Mouse (Mus musculus): ENCODE data around the gene Zfp605. TPM values are rescaled to one million over a fixed set of nuclear protein-coding genes. Genes with fewer than 3 reads are reported as not detected.
"Not testable (repeated sequence)": the region's sequence is repeated elsewhere in the genome, so short reads cannot be mapped to it uniquely, and the experiment has no call there.

Zfp605 gene
- not detected in 2 replicates for polyA plus RNA-seq (2012; ENCODE audit: insufficient read depth, insufficient read length, low replicate concordance, missing spikeins)

DNA sequence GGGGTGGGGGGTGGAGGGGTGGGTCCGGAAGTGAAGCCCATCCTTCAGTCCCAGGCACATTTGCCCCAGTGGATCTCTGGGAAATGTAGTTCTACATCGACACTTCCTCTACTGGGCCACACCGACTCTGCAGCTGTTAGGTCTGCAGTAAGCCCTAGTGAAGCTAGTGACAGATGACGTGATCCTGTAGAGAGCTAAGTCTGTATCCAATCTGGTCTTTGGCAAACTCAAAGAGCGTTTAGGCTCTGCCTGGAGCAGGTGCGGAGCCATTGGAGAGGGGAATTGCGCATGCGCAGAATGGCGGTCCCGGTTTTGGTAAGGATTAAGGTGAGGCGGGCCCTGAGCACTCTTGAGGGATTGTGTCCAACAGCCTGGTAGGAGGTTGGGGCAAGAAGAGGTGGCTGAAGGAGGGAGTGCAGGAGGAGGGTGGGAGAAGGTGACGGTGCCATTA is at the start of gene Zfp605:
TSS of gene Zfp605 (plus strand) at position 102 of the 451 bp plus-strand sequence.
- TF ChIP-seq CTCF (IDR thresholded peaks at IDR 0.05; ENCODE audit: insufficient read depth, low read depth, low read length) (no peak), POLR2A (IDR thresholded peaks at IDR 0.05; ENCODE audit: insufficient read depth, low read depth, low read length) (0 out of 2 replicates have a peak, but pooled peaks have one; percentile 29)
- H3K4me1 ChIP-seq (ENCODE audit: control insufficient read depth, insufficient read depth, low read length) = peaks cover 13% of the 10 kb centered on the region
- under 1% methylated on average over 12 of the region's 12 CpGs for WGBS

DNA sequence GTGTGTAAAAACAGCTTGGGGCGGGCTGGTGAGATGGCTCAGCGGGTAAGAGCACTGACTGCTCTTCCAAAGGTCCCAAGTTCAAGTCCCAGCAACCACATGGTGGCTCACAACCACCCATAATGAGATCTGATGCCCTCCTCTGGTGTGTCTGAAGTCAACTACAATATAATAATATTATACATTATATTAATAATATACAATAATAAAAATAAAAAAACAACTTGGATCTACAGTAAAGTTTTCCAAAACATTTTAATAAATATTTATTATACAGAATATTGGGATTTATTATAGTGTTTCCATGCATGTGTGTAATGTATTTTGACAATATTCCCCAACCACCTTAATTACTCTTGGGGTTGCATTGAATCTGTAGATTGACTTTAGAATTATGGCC is 37.5 kb upstream of the Zfp605 start, which contains the start of gene Gm17655:
TSS of gene Gm17655 (minus strand) at position 101 of the 400 bp plus-strand sequence.
- not testable (repeated sequence) for H3K27ac ChIP-seq (ENCODE audit: insufficient read depth, low read depth, low read length); H3K4me3 ChIP-seq (ENCODE audit: insufficient read depth, low read depth, low read length); H3K4me1 ChIP-seq (ENCODE audit: control insufficient read depth, insufficient read depth, low read length)
- 69% methylated on average over 2 of the region's 2 CpGs for WGBS

More for the DNA sequence above, at the start of gene Zfp605:
- peak within 1 kb of the TSS; percentile 56 for H3K4me3 ChIP-seq (ENCODE audit: insufficient read depth, low read depth, low read length)
- H3K27ac ChIP-seq (ENCODE audit: insufficient read depth, low read depth, low read length) = peak within 1 kb of the TSS; percentile 74

DNA sequence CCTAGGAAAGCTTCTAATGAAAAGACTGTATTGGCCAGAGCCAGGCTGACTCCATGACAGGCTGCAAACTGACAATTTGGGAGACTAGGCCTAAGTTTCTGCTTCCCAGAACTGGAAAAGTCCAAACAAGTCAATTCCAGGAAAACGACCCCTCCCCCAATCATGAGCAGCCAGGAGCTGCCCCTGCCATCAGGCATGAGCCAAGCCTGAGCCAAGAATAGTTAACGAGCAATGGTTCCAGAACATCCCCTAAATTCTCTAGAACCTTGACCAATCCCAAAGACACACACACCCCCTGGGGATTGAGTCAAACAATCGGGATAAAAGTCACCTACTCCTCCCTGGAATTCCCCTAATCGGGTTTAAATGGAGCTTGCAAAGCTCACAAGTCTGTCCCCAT is 26.9 kb upstream of the Zfp605 start:
- Histone ChIP-seq H3K4me1 (ENCODE audit: control insufficient read depth, insufficient read depth, low read length) (no peaks in the 10 kb centered on the region), H3K4me3 (ENCODE audit: insufficient read depth, low read depth, low read length) (no peak overlapping the region), H3K27ac (ENCODE audit: insufficient read depth, low read depth, low read length) (no peak overlapping the region)
- TF ChIP-seq CTCF (IDR thresholded peaks at IDR 0.05; ENCODE audit: insufficient read depth, low read depth, low read length) (no peak), POLR2A (IDR thresholded peaks at IDR 0.05; ENCODE audit: insufficient read depth, low read depth, low read length) (no peak)
- 88% methylated on average over 4 of the region's 4 CpGs for WGBS

DNA sequence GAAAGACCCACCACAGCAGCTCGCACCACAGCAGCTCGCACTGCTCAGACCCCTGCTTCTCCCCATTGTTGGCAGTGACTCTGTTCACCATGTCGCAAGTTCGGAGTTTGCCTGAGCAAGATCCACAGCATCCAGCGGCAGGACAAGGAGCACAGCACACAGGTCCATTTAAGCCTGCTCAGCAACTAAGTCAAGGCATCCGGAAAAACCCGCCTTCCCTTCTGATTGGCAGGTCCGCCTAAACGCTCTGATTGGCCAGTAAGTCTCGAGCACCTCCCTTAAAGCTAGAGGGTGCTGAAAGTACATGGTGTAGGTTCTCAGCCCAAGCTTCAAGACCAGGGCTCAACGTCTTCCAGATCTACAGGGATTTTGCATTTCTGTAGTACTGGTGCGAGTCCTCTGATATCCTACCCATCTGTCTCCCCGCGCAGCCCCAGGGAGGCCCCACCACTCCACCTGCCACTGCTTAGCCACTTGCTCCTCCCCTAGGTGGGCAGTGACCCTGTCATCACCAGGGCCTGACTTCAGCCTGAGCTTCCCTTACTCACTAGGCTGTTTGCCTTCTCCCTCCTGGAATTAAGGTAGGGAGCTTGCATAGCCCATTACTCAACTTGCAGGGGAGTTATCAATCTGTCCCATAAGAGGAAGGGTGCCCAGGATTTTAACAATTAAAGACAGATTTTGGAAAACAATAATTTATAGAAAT is 23.6 kb upstream of the Zfp605 start:
- H3K4me1 ChIP-seq (ENCODE audit: control insufficient read depth, insufficient read depth, low read length) = no peaks in the 10 kb centered on the region
- TF ChIP-seq CTCF (IDR thresholded peaks at IDR 0.05; ENCODE audit: insufficient read depth, low read depth, low read length) = no peak
- TF ChIP-seq POLR2A (IDR thresholded peaks at IDR 0.05; ENCODE audit: insufficient read depth, low read depth, low read length) = no peak
- 48% methylated on average over 14 of the region's 14 CpGs for WGBS
- H3K4me3 ChIP-seq (ENCODE audit: insufficient read depth, low read depth, low read length) = no peak overlapping the region
- no peak overlapping the region for H3K27ac ChIP-seq (ENCODE audit: insufficient read depth, low read depth, low read length)

DNA sequence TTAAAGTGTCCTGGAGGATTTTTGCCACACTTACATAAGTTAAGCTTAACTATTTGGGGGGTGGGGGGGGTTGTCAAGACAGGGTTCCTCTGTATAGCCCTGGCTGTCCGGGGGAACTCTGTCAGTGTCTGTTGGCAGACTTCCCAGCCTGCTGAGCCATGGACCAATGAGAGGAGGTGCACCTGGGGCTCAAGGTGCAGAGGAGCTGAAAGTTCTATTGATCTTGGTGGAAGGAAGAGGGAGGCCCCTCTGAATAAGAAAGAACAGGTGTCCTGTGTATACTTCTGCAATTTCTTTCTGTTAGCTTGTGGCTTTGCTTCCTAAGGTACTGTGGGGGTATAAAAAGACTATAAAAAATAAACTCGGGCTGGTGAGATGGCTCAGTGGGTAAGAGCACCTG is 18.3 kb upstream of the Zfp605 start:
- TF ChIP-seq POLR2A (IDR thresholded peaks at IDR 0.05; ENCODE audit: insufficient read depth, low read depth, low read length) = no peak
- no peak for TF ChIP-seq CTCF (IDR thresholded peaks at IDR 0.05; ENCODE audit: insufficient read depth, low read depth, low read length)
- no peaks in the 10 kb centered on the region for H3K4me1 ChIP-seq (ENCODE audit: control insufficient read depth, insufficient read depth, low read length)
- no peak overlapping the region for H3K4me3 ChIP-seq (ENCODE audit: insufficient read depth, low read depth, low read length)
- WGBS = 63% methylated on average over 2 of the region's 2 CpGs
- H3K27ac ChIP-seq (ENCODE audit: insufficient read depth, low read depth, low read length) = no peak overlapping the region

DNA sequence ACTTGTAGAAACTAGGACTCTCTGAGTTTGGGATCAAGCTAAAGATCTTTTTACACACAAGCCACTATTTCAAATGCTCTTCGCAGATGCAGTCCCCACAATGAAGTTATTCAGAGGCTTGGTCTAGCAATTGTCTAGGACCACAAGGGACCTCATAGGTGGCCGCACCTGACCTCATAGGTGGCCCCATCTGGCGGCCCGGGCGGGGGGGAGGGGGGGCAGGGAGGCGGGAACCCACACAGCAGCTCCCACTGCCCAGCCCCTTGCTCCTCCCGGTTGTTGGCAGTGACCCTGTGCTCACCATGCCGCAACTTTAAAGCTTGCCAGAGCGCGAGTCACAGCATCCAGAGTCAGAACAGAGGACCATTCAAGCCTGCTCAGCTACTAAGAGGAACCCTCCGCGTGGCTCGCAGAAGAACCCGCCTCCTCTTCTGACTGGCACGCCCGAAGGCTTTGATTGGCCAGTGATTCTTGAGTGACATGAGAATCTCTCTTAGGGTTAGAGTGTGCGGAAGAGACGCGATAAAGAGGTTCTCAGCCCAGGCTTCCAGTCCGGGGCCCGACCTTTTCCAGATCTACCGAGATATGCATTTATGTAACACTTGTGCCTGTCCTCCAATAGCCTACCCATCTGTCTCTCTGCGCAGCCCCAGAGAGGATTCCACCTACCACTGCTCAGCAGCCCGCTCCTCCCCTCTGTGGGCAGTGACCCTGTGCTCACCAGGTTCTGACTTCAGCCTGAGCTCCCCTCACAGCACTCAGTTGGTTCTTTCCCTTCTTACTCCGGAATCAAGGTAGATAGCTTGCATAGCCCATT is 15.7 kb upstream of the Zfp605 start, which contains the start of gene Gm35315:
TSS of gene Gm35315 (minus strand) at position 391 of the 817 bp plus-strand sequence.
- H3K27ac ChIP-seq (ENCODE audit: insufficient read depth, low read depth, low read length) = peak within 1 kb of the TSS; percentile 49; the same call in 1 of the 2 replicates
- under 1% methylated on average over 25 of the region's 25 CpGs for WGBS
- H3K4me3 ChIP-seq (ENCODE audit: insufficient read depth, low read depth, low read length) = peak within 1 kb of the TSS; percentile 53
- TF ChIP-seq CTCF (IDR thresholded peaks at IDR 0.05; ENCODE audit: insufficient read depth, low read depth, low read length) (no peak), POLR2A (IDR thresholded peaks at IDR 0.05; ENCODE audit: insufficient read depth, low read depth, low read length) (peak; percentile 50; the same call in 1 of the 2 replicates)
- H3K4me1 ChIP-seq (ENCODE audit: control insufficient read depth, insufficient read depth, low read length) = 0 out of 2 replicates have a peak, but pooled peaks cover 3% of the 10 kb centered on the region

DNA sequence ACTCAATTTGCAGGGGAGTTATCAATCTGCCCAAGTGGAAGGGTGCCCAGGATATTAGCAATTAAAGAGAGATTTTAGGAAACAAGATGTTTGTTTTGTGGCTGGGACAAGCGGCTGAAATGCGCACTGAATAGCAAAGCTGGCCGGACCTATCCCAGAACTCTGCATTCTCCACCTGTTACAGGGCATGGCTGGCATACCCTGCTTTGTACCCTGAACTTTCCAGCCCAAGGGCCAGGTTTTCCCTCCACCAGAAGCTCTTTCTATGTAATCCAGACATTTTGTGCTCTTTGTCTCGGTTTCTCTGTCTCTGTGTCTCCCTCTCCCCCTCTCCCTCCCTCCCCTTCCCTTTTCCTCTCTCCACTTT is 15.1 kb upstream of the Zfp605 start:
- Histone ChIP-seq H3K4me3 (ENCODE audit: insufficient read depth, low read depth, low read length) (peak overlapping the region; percentile 53), H3K27ac (ENCODE audit: insufficient read depth, low read depth, low read length) (peak overlapping the region; percentile 49; the same call in 1 of the 2 replicates), H3K4me1 (ENCODE audit: control insufficient read depth, insufficient read depth, low read length) (peaks cover 7% of the 10 kb centered on the region)
- 2% methylated on average over 4 of the region's 4 CpGs for WGBS
- TF ChIP-seq CTCF (IDR thresholded peaks at IDR 0.05; ENCODE audit: insufficient read depth, low read depth, low read length) = no peak
- no peak for TF ChIP-seq POLR2A (IDR thresholded peaks at IDR 0.05; ENCODE audit: insufficient read depth, low read depth, low read length)

DNA sequence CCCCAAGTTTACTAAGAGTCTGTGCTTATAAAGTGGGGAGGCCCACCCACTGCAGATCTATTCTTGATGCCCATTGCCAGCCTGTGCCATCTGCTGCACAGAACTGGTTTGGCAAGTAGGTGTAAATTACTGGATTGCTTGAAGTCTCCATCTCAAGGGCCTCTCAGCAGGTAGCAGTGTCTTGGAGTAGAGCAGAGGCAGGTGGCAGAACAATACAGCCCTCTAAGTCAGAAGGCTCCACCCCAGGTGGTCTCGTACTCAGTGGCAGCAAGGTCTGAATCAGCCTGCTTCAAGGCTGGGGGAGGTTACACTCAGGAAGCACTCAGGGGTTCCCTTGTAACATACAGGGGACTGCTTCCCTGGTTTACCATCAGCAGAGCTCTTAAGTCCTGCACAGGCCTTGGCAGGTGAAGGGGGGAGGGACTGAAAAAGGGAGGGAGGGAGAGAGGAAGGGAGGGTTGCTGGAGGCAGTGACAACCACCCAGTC is 10.9 kb upstream of the Zfp605 start:
- Histone ChIP-seq H3K4me3 (ENCODE audit: insufficient read depth, low read depth, low read length) (no peak overlapping the region), H3K4me1 (ENCODE audit: control insufficient read depth, insufficient read depth, low read length) (peaks cover 32% of the 10 kb centered on the region), H3K27ac (ENCODE audit: insufficient read depth, low read depth, low read length) (no peak overlapping the region)
- 52% methylated on average over 1 of the region's 1 CpGs for WGBS
- TF ChIP-seq POLR2A (IDR thresholded peaks at IDR 0.05; ENCODE audit: insufficient read depth, low read depth, low read length) = no peak
- TF ChIP-seq CTCF (IDR thresholded peaks at IDR 0.05; ENCODE audit: insufficient read depth, low read depth, low read length) = no peak
